Mouse (Mus musculus): ENCODE measurements around the gene Baiap3.

The Baiap3 gene

GRCm38 (mm10) chr17:25202401-25202800 lies 53.8 kb downstream of the Baiap3 start:
- no peak for DNase-seq

All from kidney, adult 9 months (tissue).